Mouse (Mus musculus) cerebellum, adult 11-12 months (tissue): ENCODE data around the gene Tnip3.

Experiments used
- DNase-seq: peaks from one replicate; pipeline ENCODE4 v3.0.0; 2022

Tnip3 gene

DNA sequence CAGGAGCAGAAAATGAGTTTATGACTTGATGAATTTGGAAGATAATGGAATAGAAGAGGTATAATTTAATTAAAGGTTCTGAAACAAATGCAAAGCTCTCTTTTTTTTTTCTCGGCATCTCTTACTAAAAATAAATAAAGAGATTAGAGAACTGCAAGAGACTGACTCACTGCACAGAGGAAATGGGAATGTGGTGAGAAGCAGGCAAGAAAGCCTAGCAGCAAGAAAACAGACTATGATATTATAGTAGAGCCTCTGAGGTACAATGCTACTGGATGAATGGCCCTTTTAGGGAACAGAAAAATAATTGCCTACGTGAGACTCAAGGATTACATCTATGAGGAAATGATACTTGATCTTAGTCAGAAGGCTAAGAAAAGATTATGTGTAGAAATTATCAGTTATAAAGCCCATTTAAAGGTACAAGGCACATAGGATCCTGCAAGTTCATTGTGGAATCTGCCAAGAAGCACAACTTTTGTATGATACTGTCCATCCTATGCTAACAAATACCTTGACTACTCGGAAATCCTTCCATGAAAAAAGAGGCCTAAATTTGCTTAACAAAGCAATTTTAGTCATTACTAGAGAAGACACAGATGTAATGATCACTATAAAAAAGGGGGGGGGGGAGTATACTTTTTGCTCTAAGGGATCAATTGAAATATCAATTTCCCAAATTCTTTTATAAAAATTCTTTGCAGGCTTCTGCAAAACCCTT lies 60.4 kb downstream of the Tnip3 start:
- no peak for DNase-seq

DNA sequence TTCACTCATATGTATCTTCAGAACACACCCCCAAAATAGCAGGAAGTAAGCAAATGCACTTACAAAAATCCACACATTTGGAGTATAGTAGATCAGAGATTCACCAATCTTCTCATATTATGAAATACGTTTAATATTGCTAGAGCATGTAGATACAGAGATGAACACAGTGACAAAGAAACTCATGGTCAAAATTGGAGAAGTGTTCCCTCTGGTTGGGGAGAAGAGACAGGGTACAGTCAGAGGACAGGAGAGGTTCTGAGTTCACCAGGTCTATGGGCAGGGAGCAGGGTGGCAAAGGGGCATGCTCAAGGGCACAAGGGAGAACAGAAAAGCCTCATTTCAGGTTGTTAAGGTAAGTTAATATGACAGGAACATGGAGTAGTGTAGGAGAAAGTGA lies 63.7 kb downstream of the Tnip3 start:
- no peak for DNase-seq

DNA sequence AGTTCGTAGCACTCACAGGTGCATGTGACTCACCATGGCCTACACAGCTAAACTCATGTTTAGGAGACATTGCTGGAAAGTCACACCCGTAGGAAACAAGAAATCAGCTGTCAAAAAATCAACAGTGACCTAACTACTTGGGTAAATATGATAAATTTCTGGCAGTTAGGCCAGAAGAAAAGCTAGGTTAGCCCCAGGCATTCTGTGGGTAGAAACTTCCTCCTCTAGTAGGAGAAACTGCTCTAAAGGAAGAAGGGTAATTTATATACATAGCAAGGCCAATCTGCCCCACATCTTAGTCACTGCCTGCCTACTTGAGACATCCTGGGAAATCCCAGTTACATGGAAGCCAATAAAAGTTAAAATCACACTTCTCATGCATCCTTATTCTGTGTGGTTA lies 64.9 kb downstream of the Tnip3 start:
- no peak for DNase-seq

GRCm38 (mm10) chr6:65594171-65594570 lies 69.1 kb downstream of the Tnip3 start:
- no peak for DNase-seq

DNA sequence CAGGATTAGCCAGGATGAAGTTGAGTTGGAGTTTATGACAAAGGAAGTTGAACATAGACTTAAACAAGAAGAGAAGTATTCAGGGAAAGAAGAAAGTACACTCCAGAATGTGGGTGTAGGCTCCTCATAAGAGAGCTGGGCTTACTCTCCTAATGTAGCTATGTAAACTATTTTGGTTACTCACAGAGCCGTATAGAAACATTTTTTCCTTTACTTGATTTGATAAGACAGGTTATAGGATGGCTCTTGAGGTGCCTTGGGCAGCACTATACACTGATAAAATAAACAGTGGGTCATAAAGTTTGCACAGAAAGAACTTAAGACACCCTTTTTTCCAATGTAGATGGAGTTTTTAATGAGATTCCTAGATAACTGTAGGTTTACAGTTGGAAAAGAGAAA lies 70.3 kb downstream of the Tnip3 start:
- DNase-seq = no peak

DNA sequence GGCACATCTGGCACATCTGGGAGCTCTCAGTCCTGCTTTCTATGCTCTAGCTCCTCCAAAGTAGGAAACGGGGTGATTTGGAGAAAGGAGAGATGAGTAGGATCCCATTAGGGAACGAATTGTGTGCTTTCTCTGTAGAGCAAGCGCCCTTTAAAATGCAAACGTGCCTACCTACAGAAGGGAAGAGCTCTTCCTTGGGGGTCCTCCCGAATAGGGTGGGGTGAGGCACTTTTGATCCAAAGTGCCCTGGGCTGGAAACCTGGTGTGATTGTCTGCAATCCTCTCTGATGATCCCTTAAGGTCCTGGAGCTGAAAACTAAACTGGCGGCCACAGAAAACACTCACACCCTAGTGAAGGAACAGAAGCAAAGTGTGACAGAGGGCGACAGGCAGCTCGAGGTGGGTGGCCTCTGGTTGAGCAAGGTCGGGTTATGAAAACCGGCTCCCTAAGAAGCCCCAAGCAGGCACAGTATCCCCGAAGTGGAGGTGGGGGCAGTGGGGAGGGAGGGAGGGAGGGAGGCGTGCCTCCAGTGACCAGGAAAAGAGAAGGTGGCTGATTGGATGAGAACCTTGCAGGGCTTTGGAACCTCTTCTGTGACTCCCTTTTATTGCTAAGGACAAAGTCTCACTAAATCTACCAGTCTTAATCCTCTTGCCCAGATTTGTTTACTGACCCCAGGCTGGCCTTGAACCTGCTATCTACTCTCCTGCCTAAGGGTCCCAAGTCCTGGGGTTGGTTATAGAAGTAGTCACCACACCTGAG lies 72.1 kb downstream of the Tnip3 start:
- no peak for DNase-seq

DNA sequence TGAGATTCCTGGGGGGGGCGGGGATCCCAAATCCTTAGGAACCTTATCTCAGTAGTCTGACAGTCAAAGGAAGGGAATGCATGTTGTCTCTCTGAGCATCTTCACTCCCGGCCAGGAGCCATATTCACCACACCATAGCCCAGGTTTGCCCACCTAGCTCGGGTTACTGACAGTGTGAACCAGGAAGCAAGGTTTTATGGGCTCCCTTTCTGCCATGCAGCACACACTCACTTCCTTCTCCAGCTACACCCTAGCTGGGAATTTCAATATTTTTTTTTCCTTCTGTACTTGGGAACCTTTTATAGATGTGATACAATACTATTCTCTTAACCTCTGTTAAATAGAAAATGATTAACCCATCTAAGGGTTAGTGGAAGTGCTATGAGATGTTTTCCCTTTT lies 73.4 kb downstream of the Tnip3 start:
- no peak for DNase-seq

GRCm38 (mm10) chr6:65599865-65600739 lies 75.0 kb downstream of the Tnip3 start:
- no peak for DNase-seq

DNA sequence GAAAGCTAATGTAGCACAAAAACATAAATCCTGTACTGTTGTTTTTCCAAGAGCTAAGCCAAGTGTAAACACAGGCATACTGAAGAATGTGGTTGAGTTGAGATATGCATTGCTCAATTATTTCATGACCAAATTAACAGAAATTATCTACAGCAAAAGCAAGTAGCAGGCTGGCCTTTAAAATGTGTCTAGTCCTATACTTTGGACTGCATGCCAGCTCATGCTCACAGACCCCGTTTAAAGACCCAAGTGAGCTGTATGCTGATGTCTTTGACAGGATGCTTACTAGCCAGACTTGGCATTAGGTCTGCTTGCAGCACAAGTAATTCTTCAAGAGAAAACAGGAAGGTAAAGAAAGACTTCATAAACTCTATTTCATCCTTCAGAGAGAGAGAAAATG lies 75.8 kb downstream of the Tnip3 start:
- DNase-seq = no peak

DNA sequence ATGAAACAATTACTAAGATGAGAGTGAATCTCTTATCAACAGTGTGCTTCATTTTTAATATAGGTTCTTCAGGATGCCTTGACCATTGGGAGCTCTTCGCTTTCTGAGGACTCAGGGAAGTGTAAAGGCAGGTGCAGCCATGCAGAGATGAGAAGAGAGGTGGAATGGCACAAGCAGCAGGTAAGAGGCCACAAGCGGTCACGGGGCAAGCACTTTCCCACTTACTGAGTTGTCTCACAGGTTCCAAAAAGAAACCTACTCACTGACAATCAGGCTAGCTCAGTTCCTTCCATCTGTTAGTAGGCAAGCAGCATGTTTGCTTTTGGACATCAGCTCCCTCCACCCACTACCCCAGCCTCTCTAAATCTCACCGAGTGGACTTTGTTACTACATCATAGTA lies 80.7 kb downstream of the Tnip3 start:
- DNase-seq = no peak

GRCm38 (mm10) chr6:65606946-65607345 lies 81.8 kb downstream of the Tnip3 start:
- DNase-seq = no peak

DNA sequence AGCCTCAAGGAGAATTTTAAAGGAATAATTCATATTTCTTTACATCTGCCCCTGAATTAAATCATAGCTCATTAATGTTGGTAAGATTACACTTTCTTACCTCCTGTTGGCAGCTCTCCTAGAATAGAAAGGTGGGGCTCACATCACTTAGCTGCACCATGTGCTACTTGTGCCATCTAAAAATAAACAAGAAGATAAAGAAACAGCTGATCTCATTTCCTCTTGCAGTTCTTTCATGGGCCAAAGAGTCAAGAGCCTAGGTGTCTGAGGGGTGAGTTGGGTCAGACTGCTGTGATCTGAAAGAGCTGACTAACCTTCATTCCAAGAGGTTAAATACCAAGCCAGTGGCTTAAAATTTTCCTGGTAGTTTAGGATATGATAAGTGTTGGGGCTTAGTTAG lies 86.7 kb downstream of the Tnip3 start:
- DNase-seq = no peak

- no peak for DNase-seq
These were observed 88.9 kb downstream of the Tnip3 start for GRCm38 (mm10) chr6:65613924-65614585.

DNA sequence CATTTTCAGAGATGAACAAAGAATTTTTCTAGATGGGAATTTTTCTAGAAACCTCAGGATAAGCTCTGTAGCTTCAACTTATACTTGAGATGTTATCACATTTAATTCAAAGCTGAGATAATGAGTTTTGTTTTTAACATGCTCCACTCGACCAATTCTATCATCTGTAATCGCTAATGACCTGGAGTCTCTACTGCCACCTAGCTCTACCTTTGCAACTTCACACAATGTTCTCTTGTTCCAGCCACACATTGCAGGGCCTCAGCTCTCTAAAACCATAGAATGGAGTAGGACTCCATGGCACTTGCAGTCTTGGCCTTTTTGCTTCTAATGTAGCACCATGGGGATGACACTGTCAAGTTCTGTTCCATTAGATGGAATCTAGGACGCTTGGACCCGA lies 90.5 kb downstream of the Tnip3 start:
- DNase-seq = no peak

- no peak for DNase-seq
These were observed 96.1 kb downstream of the Tnip3 start for GRCm38 (mm10) chr6:65621260-65621659.

GRCm38 (mm10) chr6:65623016-65623715 lies 98.1 kb downstream of the Tnip3 start:
- DNase-seq = no peak

GRCm38 (mm10) chr6:65630578-65630977 lies 105.5 kb downstream of the Tnip3 start:
- no peak for DNase-seq

DNA sequence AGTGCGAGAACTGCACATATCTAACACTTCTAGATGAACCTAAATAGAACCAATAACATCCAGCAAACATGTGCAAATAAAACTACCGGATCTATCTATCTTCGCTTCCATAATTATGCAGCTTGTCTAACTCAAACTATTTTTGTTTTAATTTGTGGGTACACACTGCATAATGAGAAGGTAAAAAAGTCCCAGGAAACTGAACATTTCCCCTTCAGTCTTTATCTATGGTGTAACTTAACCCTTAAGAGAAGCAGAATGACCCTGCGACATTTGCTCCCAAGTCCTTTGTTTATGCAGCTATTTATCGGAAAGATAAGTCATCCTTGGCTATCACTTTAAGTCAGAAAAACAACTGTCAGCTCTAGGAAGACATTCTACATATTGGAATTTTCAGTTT lies 107.1 kb downstream of the Tnip3 start:
- no peak for DNase-seq

DNA sequence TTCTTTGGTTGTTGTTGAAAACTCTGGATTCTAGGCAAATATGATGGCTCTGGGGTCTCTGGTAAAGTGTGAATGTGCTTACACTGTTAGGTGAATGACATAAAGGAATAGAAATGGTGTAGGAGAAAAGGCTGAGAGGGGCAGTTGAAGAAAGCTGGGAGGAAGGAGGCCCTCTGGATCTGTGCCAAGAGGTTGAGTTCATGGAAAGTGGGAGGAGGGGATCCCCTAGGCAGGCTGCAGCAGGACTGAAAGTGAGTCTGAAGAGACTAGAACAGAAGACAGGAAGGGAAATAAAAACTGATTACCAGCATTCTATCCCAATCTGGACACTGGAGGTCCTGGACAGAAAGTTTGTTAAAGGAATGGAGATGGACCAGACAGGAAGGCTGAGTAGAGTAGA lies 117.3 kb downstream of the Tnip3 start:
- no peak for DNase-seq

DNA sequence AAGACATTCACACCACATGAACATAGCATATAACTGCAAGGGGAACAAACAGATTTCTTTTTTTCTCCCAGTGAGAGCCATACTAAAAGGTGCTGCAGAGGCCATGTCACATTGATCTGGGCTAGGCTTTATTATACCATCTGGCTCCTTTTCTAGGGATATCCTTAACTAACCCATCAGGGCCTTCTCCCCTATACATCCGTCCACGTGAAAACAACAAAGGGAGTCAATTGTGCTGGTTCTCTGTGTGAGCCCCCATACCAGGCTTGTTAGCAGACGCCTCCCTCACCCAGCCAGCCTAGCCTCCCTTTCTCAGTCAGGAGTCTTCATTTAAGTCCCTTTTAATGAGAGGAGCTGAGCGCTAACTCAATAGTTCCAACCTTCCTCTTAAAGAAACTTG lies 119.0 kb downstream of the Tnip3 start:
- DNase-seq = no peak

DNA sequence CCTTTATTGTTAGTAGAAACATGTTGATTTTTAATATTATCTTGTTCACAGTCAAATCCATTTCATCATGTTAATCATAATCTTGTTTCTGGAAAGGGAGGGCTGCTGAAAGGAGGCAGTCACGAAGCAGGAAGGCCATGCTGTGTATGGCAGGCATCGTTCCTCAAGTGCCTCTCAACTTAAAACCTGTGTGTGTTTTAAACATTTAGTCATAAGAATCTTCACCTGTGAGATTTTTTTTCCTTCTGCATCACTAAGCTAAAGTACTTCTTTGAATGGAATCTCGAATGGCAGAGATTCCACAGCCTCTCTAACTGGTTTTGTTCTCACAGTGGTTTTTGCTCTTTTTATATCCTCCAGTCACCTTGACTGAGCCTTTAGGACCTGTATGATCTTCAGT lies 121.3 kb downstream of the Tnip3 start:
- no peak for DNase-seq

DNA sequence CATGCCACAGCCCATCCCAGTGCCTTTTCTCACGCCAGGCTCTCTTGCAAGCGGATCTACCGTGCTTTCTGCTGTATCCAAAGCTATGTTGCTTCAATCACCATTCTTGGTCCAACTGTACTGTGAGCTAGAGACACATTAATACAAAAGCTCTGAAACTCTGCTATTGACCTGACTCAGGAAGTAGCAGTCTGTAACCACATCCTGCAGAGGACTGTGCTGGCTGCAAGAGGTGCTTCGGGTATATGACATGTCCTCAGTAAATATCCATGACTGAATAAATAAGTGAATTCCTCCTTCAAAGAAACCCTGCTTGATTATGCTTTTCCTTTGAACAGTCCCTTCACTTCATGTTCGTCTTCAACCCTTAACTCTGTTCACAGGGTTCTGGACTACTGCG lies 122.6 kb downstream of the Tnip3 start:
- no peak for DNase-seq

DNA sequence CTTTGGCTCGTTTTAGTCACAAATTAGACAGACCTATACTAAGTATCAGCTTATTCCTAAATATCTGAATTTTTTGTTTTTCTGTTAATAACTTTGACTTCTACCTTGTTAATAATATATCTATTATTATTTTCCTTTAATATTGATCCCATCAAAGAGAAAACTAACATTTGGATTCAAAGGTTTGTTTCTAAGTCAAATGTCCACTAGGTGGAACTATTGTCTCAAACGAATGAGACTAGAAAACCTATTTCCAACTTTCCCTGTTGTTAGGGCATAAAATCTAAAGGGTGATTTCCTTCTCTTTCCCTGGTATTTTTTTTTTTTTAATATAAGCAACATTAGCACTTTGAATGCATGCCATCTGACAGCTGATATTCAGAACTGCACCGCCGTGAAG lies 126.3 kb downstream of the Tnip3 start:
- DNase-seq = no peak
